Mouse (Mus musculus) neutrophil, adult 5-6 weeks (primary cell): ENCODE measurements around the gene Tmc2. TPM values are rescaled to one million over a fixed set of nuclear protein-coding genes. Genes with fewer than 3 reads are reported as not detected.

Experiments used
- ATAC-seq: fragments of 151-379, 151-347 bp; 2 replicates; pipeline ENCODE4 v1.8.0; 2017; ENCODE audit warnings: mild to moderate bottlenecking, moderate TSS enrichment; ENCODE audit not compliant: insufficient number of reproducible peaks, poor library complexity, low FRiP score, severe bottlenecking; ENCODE audit errors: extremely low read depth
- total RNA-seq: library from RNA; stranded (forward); fragments of 200-1000 nt; gene quantifications from 2 replicates; pipeline ENCODE4 v1.2.3, GENCODE M21; 2017

Gene Tmc2
- total RNA-seq, 1 experiment from 2014 or later: not detected

DNA sequence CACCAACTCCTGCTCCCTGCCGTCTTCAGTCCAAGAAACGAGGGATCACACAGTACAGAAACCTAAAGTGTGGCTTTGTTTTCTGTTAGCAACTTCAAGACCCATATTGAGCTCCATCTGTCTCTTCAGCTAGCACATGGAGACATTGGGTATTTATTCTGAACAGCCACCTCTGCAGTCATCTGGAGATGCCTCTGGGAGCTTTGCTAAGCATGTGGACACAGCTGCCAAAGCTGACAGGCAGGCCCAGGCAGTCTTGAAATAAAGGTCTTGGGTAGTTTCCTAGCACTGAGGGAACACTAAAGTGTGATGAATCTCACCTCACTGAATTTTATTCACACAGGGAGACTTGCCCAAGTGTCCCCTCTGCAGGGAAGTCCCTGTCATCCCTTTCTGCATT is 16.6 kb downstream of the Tmc2 start:
- ATAC-seq: no peak

DNA sequence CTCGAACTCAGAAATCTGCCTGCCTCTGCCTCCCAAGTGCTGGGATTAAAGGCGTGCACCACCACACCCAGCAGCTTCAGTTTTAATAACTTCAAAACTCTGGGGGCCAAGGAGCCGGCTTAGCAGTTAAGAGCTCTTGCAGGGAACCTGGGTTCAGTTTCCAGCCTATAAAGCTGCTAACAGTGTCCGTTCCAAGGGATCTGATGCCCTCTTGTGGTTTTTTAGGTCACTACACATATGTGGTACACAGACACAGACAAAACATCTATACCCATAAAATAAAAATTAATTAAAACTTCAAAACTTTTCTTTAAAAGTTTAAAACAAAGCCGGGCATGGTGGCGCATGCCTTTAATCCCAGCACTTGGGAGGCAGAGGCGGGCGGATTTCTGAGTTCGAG is 51.9 kb downstream of the Tmc2 start:
- ATAC-seq: no peak

DNA sequence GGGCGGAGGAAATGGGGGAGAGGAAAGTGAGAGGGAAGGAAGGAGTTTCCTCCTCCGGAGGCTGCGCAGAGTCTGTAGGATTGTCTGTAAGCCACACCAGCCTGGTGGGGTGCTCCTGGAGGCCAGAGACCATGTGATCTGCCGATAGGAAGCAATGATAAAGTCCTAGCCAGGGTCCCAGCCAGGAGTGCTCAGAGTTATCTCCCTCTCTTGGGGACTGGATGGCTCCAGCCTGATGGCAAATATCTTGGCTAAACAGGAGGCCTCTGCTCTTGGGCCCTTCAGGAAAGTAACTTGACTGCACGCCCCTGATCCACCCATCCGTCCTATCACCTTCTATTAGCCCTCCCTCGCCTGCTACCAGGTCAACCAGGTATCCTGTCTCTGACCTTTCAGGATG is 53.2 kb downstream of the Tmc2 start:
- no peak for ATAC-seq

DNA sequence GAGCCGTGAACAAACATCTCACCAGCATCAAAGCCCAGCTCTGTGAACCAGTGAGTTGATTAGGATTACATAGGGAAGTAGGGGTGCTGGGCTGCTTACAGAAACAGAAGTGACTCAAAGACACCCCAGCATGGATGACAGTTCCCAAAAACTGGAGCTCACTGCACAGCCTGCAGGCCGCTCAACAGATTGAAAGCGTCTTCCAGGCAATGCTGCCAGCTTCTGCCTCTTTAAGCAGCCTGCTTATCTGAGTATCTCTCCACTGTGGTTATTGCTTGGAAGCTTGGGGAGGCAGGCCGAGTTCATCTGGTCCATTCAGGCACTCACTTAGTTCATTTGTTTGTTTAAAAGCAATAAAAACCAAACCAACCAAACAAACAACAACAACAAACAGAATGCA is 61.8 kb downstream of the Tmc2 start:
- ATAC-seq: no peak

DNA sequence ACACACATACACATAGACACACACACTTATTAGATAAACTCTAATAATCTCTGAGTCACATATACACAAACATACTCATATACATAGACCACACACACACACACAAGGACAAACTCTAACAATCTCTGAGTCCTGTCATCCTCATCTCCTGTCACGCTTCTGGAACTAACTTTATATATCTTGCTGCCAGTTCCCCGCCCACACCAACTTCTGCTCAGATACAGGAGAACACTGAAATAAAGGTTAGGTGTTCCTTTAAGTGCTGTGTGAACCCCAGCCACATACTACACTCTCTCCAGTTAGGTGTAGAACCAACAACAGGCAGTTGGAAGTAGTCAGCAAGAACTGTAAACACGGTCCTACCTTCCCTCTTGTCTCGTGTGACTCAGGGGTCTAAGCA is 65.8 kb downstream of the Tmc2 start:
- ATAC-seq: no peak

DNA sequence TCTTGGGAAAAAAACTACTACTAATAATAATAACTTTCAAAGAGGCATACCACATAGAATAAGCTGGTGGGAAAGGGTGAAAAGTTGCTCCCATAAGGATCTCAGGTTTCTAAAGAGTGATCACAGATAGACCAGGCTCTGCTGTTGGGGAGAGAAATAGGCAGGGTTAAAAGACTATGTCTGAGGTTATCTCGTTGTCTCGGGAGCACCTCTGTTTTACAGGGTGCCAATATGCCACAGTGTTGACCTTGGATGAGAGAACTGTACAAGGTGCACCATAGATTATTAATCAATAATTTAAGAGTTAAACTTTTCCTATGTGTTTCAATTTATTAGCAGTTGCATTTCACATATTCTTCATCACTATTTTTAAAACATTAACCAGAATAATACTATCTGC is 66.9 kb downstream of the Tmc2 start:
- no peak for ATAC-seq

DNA sequence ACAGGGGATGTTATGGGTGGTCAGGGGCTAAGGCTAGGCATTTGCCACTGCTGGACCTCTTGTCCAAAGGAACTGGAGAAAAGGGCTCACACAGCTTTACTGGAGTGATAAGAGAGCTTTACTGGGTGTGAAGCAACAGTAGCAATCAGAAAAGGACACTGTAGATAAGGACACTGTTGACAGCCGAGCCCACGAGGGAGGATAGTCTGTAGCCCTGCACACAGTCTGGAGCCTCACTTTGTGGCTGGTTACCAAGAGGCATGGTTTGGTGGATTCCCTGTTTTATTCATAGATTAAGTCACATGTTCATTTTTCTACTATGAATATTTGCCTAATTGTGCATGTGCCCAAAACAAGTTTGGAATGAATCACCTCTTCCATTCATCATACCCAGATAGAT is 67.4 kb downstream of the Tmc2 start:
- no peak for ATAC-seq

DNA sequence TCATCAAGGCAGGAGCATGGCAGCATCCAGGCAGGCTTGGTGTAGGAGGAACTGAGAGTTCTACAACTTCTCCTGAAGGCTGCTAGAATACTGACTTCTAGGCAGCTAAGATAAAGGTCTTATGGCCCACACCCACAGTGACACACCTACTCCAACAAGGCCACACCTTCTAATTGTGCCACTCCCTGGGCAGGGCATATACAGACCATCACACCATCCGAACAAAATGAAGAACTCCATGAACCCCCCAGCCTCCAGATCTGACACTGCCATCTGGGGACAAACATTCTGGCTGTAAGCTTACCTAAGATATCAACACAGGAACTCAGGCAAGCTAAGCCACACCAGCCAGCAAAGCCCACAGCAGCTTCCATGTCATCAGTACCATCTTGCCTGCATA is 70.5 kb downstream of the Tmc2 start:
- no peak for ATAC-seq

DNA sequence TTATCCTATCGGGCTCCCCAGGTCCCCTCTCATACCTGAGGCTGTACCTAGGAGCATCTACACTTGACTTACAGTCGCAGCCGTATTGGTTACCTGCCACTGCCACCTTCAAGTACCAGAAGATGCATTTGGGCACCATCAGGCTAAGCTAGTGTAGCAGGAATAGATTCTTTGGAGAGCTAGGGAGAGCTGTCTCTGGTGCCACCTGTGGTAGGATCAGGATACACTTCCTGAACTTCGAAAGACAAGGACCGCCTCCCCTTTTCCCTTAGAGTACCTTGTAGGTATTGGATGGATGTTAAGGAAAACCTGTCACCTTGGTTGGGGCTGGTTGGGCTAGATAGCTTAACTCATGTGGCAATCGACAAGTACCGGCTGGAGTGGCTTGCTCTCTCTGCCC is 73.1 kb downstream of the Tmc2 start:
- no peak for ATAC-seq

- ATAC-seq: no peak
These were observed 78.7 kb downstream of the Tmc2 start for GRCm38 (mm10) chr2:130273732-130274131.

DNA sequence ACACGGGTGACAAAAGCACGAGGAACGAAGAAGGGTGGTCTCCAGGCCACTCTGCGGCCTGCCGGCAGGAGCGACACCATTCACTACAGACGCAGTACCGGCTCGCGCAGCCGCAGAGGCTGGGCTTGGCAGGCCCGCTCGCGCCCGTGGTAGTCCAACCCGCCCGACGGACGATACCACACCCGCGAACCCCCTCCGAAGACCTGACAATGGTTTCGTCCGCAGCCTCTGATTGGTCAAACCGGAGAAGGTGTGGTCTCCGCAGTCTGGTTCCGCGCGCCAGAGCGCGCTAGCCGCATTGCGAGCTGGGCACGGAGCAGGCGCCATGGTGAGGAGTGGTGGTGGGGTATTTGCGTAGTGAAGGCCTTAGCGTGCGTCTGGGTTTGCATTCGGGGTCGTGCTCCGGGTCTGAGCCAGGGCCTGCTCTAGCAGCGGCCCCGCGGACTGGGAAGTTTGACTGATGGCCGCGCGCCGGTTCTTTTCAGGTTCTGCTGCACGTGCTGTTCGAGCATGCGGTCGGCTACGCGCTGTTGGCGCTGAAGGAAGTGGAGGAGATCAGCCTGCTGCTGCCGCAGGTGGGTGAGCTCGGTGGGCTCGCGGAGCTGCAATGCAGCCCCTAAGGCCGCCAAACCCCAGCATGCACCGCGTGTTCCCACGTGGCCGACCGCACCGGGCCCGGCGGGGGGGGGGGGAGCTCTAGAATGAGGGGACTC is 79.3 kb downstream of the Tmc2 start, which contains the start of gene Nop56:
Gene Nop56, plus strand, starts transcription at position 282 of the 713 bp plus-strand sequence.
- peak; percentile 96 for ATAC-seq

GRCm38 (mm10) chr2:130274862-130275261 is 79.9 kb downstream of the Tmc2 start:
- ATAC-seq: no peak

- no peak for ATAC-seq
These were observed 80.7 kb downstream of the Tmc2 start for GRCm38 (mm10) chr2:130275649-130276048.

DNA sequence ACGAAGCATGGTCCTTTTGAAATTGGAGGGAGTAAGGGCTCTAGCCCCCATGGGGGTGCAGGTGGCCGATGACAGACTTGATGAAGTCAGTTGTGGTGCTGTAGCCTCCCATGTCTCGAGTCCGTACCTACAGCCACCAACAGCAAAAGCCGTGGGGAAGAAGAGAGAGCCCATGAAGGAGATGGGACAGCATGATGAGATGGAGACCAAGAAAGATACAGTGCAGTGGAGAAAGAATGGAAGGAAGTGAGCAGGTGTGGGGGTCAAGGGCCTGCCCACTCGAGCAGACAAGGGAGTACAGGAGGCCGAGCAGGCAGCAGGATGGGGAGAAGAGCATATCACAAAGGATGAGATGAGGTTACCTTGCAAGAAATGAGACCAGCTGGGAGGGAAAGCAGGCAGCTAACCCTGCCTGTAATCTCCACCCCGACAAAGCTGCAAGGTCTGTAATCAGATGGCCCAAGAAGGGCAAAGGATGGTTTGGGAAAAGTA is 84.7 kb downstream of the Tmc2 start:
- no peak for ATAC-seq

DNA sequence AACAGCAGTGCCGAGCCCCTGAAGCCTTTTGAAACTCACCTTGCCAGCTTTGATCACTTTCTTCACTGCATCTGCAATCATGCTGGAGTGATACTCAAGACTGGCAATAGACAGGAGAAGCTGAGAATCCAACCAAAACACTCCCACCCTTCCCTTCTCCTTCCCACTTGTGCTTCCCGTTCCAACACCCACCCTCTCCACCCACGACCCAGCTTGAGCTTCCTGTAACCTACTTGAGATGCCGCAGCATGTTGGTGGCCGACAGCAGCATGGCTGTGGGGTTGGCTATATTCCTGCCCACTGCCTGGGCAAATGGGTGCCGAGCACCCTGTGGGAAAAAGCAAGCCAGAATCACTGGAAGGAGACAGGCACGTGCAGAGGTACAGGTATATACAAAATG is 85.2 kb downstream of the Tmc2 start:
- ATAC-seq: no peak

GRCm38 (mm10) chr2:130280818-130281217 is 85.8 kb downstream of the Tmc2 start:
- ATAC-seq: no peak

DNA sequence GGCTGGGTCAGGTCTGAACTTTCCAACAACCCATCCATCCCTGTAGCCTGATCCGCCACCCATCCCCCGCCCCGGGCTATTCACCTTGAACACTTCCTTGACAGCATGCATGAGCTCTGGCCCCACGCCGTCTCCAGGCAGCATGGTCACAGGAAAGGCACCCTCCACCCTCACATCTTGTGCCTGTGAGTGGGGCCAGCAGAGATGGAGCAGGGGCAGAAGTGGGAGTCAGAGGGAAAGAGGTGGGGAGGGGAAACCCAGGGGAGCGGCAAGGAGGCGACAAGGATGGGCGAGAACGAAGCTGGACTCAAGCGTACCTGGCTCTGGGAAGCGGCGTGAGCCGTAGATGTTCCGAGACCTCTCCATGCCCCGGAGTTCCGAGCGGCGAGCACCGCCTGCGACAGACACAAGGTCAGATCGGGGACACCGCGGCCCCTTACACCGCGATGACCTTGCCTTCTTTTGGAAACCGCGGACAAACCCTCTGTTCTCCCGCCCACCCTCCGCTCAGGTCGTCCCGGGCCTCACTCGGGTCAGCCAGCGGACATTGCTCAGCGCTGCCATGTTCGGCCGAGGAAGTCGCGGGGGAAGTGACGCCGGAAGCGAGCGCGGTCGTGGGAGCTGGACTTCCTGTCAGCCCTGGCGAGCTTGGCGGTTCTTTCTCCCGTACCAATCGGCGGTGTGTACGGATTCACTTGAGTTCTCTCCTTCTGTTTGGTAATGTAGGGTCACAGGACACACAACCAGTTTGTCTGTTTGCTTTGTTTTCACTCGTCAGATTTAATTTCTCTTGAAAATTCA is 89.1 kb downstream of the Tmc2 start, which contains the start of gene Idh3b:
Gene Idh3b, minus strand, starts transcription at position 694 of the 801 bp plus-strand sequence.
- ATAC-seq: peak; percentile 80

GRCm38 (mm10) chr2:130289086-130289485 is 94.1 kb downstream of the Tmc2 start:
- ATAC-seq: no peak

- peak; percentile 71 for ATAC-seq
These were observed 96.4 kb downstream of the Tmc2 start for GRCm38 (mm10) chr2:130291434-130291833.

DNA sequence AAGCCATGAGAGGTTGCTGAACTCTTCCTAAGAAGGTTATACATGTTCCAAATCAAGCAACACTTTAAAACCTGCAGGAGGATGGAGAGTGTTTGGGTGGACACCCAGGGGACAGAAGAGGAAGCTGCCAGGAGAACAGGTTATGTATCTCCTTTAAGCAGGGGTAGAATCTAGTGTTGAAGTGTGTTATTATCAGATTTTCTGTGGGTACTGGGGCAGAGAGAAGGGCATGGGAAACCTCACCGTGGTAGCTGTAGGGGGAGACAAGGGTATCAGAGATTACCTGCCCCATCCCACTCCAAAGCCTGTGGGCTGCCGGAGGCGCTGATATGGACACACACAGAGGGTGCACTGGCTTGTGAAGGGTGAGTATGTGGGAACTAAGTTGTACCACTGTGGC is 98.0 kb downstream of the Tmc2 start:
- ATAC-seq: no peak
